Mouse (Mus musculus): ENCODE results near the gene Fam57b. TPM values are rescaled to one million over a fixed set of nuclear protein-coding genes. Genes with fewer than 3 reads are reported as not detected.

The Fam57b gene
- 0.80 and 1.2 TPM in 2 replicates for polyA plus RNA-seq (2016; fragmentation: Nextera tagmentation; extraction: Ambion mirVana)

DNA sequence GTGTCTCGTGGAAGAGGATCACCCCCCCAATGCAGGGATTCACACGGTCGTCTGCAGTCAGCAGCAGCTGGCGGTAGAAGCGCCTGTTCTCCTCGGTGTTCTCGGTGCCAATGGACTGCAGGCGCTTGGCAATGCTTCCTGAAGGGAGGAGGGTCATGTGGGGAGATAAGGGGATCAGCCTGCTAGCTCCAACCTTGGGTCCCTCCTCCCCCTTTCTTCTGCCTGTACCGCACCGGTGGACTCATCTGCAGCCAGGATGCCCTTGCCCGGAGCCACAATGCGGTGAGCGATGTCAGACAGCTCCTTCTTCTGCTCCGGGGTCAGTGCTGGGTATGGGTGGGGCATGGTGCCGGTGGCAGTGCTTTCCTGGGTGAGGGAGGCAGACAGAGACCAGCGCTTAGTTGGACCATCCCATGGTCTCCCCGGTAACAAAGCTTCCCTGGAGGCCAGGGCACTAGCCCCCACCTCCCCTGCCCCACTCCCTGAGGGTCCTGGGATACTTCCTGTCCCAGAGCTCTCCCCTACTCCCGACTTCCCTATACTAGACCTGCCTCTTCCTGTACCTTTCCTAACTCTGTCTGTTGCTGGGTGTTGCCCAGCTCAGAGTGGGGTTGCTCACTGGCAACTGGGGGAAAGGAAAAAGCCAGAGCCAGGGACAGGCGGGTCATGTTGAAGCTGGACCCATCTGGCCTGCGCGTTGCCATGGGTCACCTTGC is at the start of gene Fam57b:
Gene Fam57b, plus strand, starts transcription at position 258 of the 716 bp plus-strand sequence.
- DNase-seq (ENCODE audit: low spot score): peak; percentile 32
- Histone ChIP-seq H3K36me3 (replicated peaks) (peaks cover 58% of the 10 kb centered on the region), H3K27ac (replicated peaks) (peak within 1 kb of the TSS; percentile 97), H3K4me1 (peaks cover 50% of the 10 kb centered on the region), H3K9me3 (no peaks in the 10 kb centered on the region), H3K4me3 (peak within 1 kb of the TSS; percentile 93), H3K27me3 (replicated peaks; ENCODE audit: low read depth, poor library complexity, severe bottlenecking) (no peaks in the 10 kb centered on the region)
- 40% methylated on average over 21 of the region's 21 CpGs for WGBS

DNA sequence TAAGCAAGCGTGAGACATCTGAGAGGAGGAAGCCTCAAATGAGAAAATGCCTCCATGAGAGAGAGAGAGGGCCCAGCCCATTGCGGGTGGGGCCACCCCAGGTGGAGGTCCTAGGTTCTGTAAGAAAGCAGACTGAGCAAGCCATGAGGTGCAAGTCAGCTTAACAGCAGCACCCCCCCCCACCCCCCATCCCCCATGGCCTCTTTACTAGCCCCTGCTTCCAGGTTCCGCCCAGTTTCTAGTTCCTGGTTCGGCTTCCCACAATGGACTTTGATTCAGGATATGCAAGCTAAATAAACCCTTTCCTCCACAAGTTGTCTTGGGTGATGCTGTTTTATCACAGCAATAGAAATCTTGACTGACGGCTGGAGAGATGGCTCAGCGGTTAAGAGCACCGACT is 48.6 kb upstream of the Fam57b start:
- Histone ChIP-seq H3K27me3 (replicated peaks; ENCODE audit: low read depth, poor library complexity, severe bottlenecking) (no peaks in the 10 kb centered on the region), H3K9me3 (no peaks in the 10 kb centered on the region)
- 78% methylated on average over 7 of the region's 7 CpGs for WGBS

DNA sequence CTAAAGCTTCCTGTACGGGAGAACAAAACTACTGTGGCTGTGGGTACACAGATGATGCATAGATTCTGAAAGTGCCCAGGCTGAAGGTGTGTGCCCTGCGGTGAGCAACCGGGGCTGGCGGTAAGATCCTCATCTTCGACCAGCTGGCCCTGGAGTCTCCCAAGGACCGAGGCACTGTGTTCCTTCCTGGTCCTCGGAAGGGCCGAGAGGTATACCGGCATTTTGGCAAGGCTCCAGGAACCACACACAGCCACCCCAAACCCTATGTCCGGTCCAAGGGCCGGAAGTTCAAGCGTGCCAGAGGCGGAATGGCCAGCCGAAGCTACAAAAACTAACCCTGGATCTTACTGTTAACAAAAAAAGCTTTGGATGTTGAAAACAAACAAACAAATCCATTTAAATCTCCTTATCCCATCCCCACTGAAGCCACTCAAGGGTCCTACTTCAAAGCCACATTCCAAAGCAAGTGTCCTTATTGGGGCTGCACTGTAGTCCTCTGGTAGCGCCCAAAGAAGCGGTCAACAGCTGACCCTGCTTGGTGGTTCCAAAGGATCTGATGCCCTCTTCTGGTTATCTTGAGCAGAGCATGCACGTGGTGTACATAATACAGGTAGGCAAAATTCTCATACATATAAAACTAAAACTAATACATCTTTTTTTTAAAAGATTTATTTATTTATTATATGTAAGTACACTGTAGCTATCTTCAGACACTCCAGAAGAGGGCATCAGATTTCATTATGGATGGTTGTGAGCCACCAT is 47.7 kb upstream of the Fam57b start:
- Histone ChIP-seq H3K4me1 (peaks cover 13% of the 10 kb centered on the region), H3K9me3 (no peaks in the 10 kb centered on the region), H3K27ac (replicated peaks) (no peak overlapping the region), H3K27me3 (replicated peaks; ENCODE audit: low read depth, poor library complexity, severe bottlenecking) (no peaks in the 10 kb centered on the region), H3K36me3 (replicated peaks) (no peaks in the 10 kb centered on the region), H3K4me3 (no peak overlapping the region)
- no peak for DNase-seq (ENCODE audit: low spot score)
- 94% methylated on average over 17 of the region's 17 CpGs for WGBS

More for the DNA sequence above, 48.6 kb upstream of the Fam57b start:
- DNase-seq (ENCODE audit: low spot score): no peak
- Histone ChIP-seq H3K27ac (replicated peaks) (no peak overlapping the region), H3K36me3 (replicated peaks) (no peaks in the 10 kb centered on the region), H3K4me3 (no peak overlapping the region), H3K4me1 (peaks cover 9% of the 10 kb centered on the region)

DNA sequence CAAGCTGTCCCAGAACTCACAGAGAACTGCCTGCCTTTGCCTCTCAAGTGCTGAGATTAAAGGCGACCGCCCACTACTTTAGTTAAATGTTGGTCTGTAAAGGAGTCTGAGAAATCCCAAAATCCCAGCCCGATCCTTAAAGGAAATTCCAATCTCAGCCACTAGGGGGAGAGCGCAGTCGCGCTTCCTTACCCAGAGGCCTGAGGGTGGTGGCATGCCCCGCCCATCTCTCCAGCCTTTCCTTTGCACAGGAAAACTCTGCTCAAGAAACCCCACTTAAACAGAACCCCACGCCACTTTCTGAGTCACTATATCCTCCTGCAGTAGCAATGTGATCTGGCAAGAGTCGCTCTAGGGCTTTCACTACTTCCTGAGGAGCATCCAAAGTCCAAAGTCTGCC is 42.6 kb upstream of the Fam57b start:
- Histone ChIP-seq H3K27ac (replicated peaks) (peak overlapping the region; percentile 75), H3K4me3 (0 out of 2 replicates have a peak overlapping the region, but pooled peaks have one; percentile 4)
- 2% methylated on average over 9 of the region's 9 CpGs for WGBS

DNA sequence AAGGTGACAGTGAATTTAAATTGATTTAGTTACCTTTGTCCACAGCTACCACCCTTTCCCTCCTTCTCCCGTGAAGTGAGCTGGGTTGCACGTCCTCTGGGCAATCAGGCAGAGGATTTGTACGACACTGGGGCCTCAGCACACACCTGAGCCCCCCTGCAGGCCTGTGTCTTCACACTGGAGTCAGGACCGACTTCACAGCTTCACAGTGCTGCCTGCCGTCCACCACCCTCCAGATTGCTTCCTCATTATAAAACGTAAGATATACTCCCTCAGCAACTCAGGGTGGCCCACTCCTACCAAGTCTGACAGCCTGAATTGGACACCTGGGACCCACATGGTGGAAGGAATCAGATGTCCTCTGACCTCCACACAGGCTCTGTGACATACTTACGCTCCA is 38.9 kb upstream of the Fam57b start:
- Histone ChIP-seq H3K27me3 (replicated peaks; ENCODE audit: low read depth, poor library complexity, severe bottlenecking) (no peaks in the 10 kb centered on the region), H3K4me1 (peaks cover 59% of the 10 kb centered on the region), H3K36me3 (replicated peaks) (peaks cover 24% of the 10 kb centered on the region), H3K9me3 (no peaks in the 10 kb centered on the region), H3K27ac (replicated peaks) (peak overlapping the region; percentile 97), H3K4me3 (peak overlapping the region; percentile 91; the same call in 1 of the 2 replicates)
- WGBS: 56% methylated on average over 7 of the region's 7 CpGs
- no peak for DNase-seq (ENCODE audit: low spot score)

More for the DNA sequence above, 42.6 kb upstream of the Fam57b start:
- H3K36me3 ChIP-seq (replicated peaks): no peaks in the 10 kb centered on the region
- H3K4me1 ChIP-seq: peaks cover 24% of the 10 kb centered on the region
- peak; percentile 86 for DNase-seq (ENCODE audit: low spot score)
- H3K9me3 ChIP-seq: no peaks in the 10 kb centered on the region
- H3K27me3 ChIP-seq (replicated peaks; ENCODE audit: low read depth, poor library complexity, severe bottlenecking): no peaks in the 10 kb centered on the region

DNA sequence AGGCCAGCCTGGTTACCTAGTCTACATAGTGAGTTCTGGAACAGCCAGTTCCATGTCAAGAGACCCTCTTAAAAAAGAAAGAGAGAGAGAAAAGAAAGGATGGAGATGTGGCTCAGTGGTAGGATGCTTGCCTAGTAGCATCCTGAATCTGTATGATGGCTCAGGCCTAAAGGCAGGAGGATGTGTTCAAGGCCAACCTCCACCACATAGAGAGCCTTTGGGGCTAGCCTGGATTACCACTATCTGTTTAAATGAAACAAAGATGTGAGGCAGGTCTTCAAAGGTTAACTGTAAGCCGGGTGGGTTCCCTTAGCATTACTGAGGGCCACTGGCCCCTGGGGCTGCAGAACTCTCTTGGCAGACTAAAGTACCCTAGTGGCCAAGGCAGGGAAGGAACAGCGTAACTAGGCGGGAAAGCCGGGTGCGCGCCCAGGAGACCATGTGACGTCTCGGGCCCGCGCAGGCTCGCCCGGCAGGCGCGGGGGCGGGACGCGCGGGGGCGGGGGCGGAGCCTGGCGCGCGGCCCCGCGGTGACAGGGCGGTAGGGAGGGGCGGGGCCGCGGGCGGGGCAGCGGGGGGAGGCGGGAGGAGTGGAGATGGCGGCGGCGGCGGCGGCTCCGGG is 38.3 kb upstream of the Fam57b start, which contains the start of gene Mapk3:
Gene Mapk3, plus strand, starts transcription at position 552 of the 622 bp plus-strand sequence.
- WGBS: under 1% methylated on average over 37 of the region's 38 CpGs
- H3K4me3 ChIP-seq: peak within 1 kb of the TSS; percentile 91
- no peaks in the 10 kb centered on the region for H3K27me3 ChIP-seq (replicated peaks; ENCODE audit: low read depth, poor library complexity, severe bottlenecking)
- no peaks in the 10 kb centered on the region for H3K9me3 ChIP-seq
- H3K36me3 ChIP-seq (replicated peaks): peaks cover 30% of the 10 kb centered on the region
- peaks cover 60% of the 10 kb centered on the region for H3K4me1 ChIP-seq
- H3K27ac ChIP-seq (replicated peaks): peak within 1 kb of the TSS; percentile 97
- peak; percentile 94 for DNase-seq (ENCODE audit: low spot score)

DNA sequence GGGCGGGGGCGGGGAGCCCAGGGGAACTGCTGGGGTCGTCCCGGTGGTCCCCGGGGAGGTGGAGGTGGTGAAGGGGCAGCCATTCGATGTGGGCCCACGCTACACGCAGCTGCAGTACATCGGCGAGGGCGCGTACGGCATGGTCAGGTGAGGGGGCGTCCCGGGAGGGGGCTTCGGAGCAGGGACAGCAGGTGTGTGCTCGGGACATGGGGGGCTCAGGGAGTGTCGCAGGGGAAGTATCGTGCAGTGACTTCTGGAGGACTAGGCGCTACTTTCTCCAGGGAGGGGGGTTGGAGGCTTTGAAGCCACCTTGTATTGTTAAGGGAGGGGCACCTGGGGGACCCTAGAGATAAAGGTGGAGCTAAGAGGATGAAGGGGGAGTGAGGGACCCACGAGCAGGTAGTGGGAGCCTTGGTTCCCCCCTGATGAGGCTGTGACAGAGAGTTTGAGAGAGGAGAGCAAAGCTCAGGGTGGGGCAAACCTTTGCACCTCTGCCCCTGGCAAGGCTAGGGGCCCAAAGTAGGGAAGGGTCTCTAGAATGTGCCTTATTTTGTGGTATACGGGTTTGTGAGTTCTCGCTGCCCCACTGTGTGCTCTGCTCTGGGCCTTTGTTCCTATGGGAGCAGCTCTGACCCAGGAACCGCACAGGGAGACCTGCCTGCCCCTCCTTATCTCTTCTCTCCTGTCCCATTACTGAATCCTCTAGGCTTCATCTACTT is 37.6 kb upstream of the Fam57b start:
- Histone ChIP-seq H3K27me3 (replicated peaks; ENCODE audit: low read depth, poor library complexity, severe bottlenecking) (no peaks in the 10 kb centered on the region), H3K9me3 (no peaks in the 10 kb centered on the region), H3K36me3 (replicated peaks) (peaks cover 37% of the 10 kb centered on the region), H3K4me1 (peaks cover 55% of the 10 kb centered on the region), H3K4me3 (peak overlapping the region; percentile 91), H3K27ac (replicated peaks) (peak overlapping the region; percentile 97)
- DNase-seq (ENCODE audit: low spot score): no peak
- WGBS: under 1% methylated on average over 24 of the region's 24 CpGs

DNA sequence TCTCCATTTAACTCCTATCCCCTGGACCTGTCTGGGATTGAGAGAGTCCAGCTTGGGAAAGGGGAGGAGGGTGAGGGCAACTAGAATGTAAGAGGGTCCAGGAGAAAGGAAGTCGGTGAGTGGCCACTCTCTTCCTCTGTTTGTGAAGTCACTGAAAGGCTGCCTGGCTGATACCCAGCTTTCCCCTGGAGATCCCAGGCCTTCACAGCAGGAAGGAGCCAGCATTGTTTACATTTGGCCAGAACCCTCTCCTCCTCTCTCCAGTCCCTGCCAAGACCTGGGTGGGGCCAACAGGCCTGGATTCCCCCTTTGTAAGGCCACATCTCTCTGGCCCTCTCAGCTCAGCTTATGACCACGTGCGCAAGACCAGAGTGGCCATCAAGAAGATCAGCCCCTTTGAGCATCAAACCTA is 37.1 kb upstream of the Fam57b start:
- 20% methylated on average over 3 of the region's 3 CpGs for WGBS
- Histone ChIP-seq H3K4me3 (peak overlapping the region; percentile 91), H3K36me3 (replicated peaks) (peaks cover 43% of the 10 kb centered on the region), H3K4me1 (peaks cover 50% of the 10 kb centered on the region), H3K27ac (replicated peaks) (peak overlapping the region; percentile 97), H3K27me3 (replicated peaks; ENCODE audit: low read depth, poor library complexity, severe bottlenecking) (no peaks in the 10 kb centered on the region), H3K9me3 (no peaks in the 10 kb centered on the region)
- DNase-seq (ENCODE audit: low spot score): peak; percentile 43

DNA sequence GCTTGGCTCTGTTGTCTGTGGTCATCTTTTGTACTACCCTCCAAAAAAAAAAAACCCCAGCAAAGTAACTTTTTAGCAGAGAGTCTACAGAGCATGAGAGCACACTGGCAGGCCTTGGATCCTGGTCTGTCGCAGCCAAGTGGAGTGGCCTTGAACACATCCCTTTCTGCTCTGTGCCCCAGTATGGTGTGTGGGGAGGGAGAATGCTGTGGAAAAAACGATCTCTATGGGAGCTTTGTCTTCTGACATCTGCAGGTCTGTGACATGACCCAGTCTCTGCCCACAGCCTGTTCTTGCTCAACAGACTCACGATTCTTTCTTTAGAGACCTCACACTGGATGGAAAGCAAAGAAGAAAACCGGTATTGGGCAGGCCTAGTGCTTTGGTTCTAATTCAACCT is 36.5 kb upstream of the Fam57b start:
- peak overlapping the region; percentile 97 for H3K27ac ChIP-seq (replicated peaks)
- peaks cover 48% of the 10 kb centered on the region for H3K36me3 ChIP-seq (replicated peaks)
- no peaks in the 10 kb centered on the region for H3K9me3 ChIP-seq
- H3K4me1 ChIP-seq: peaks cover 50% of the 10 kb centered on the region
- no peak for DNase-seq (ENCODE audit: low spot score)
- no peaks in the 10 kb centered on the region for H3K27me3 ChIP-seq (replicated peaks; ENCODE audit: low read depth, poor library complexity, severe bottlenecking)
- 74% methylated on average over 4 of the region's 4 CpGs for whole genome bisulfite sequencing
- H3K4me3 ChIP-seq: peak overlapping the region; percentile 91; the same call in 1 of the 2 replicates

DNA sequence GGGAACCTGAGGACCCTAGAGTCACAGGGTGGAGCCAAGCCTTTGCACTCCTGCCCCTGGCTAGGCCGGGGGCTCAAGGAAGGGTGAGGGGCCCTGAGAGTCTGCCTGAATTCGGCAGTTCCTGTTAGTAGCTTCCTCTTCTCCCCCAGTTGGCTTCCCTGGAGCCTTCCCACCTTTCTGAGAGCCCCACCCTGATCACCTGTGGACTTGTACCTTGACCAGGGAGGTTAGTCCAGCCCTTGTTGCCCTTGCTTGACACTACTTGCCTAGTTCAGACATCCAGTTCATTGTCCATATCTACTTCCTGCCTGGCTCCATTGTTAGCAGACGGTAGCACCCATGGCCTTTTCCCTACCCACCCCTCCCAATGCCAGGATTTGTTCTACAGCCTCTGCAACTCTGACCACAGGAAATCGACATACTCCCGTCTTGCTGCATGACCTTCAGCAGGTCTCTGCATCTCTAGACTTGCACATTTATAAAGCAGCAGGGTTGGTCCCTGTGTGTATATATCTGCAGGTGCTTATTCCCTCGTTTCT is 35.9 kb upstream of the Fam57b start:
- H3K27me3 ChIP-seq (replicated peaks; ENCODE audit: low read depth, poor library complexity, severe bottlenecking): no peaks in the 10 kb centered on the region
- peaks cover 55% of the 10 kb centered on the region for H3K36me3 ChIP-seq (replicated peaks)
- peaks cover 50% of the 10 kb centered on the region for H3K4me1 ChIP-seq
- no peaks in the 10 kb centered on the region for H3K9me3 ChIP-seq
- peak overlapping the region; percentile 97 for H3K27ac ChIP-seq (replicated peaks)
- 73% methylated on average over 6 of the region's 6 CpGs for WGBS
- DNase-seq (ENCODE audit: low spot score): no peak
- H3K4me3 ChIP-seq: peak overlapping the region; percentile 91; the same call in 1 of the 2 replicates

DNA sequence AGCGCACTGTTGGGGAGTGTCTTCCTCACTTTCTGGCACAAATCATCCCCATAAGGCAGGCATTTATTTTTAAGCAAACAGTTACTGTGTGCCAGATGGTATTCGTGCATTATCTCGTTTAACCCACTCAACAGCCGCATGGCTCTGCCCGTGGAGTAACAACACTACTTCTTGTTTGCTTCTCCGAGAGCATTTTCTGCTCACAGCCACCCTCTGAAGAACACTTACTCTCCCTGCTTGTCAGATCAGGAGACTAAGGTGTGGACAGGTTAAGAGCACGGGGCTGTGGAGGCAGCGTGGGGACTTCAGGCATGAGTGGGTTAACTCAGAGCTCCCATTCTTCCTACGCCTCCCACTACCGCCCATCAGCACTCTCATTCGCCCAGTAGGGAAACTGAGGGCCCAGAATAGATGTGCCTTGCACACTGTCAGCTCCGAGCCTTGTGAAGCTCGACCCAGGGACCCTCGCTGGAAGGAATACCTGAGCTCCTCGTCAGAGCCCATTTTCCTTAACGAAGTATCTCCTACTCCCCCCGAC is 34.9 kb upstream of the Fam57b start:
- no peak for DNase-seq (ENCODE audit: low spot score)

More for the DNA sequence above, 34.9 kb upstream of the Fam57b start:
- 65% methylated on average over 17 of the region's 17 CpGs for WGBS
- Histone ChIP-seq H3K9me3 (no peaks in the 10 kb centered on the region), H3K4me1 (peaks cover 50% of the 10 kb centered on the region), H3K36me3 (replicated peaks) (peaks cover 64% of the 10 kb centered on the region), H3K4me3 (peak overlapping the region; percentile 21; the same call in 1 of the 2 replicates), H3K27me3 (replicated peaks; ENCODE audit: low read depth, poor library complexity, severe bottlenecking) (no peaks in the 10 kb centered on the region), H3K27ac (replicated peaks) (peak overlapping the region; percentile 49; the same call in 1 of the 2 replicates)

Data from embryonic facial prominence, embryonic 10.5 days (tissue).